Mouse (Mus musculus): ENCODE data around the gene Adamts2.

Adamts2 gene

DNA sequence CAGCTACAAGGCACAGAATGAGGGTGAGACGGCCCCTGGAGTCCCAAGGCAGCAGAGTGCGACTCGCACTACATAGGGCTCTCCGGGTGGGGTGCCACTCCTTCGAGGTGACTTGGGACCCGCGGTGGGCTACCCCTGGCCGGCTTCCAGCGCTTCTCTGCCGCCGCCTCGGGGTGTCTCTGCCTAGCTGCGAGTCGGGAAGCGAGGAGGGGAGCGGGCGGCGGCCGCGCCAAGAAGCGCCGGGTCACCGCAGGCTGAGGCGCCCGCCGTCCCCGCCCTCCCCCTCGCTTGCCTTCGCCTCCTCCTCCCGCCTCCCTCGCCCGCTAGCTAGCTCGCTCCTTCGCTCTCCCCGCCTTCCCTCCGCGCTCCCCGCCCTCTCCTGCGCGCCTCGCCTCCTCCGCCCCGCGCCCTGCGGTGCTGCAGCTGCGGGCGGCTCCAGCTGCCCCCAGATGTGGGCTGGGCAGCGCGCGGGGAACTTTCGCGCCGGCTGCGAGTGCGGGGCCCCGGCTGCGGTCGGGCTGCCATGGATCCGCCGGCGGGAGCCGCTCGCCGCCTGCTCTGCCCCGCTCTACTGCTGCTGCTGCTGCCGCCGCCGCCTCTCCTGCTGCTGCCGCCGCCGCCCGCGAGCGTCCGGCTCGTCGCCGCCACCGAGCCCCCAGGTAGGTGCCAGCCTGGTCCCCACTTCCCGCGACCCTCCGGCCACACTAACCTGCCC, at the start of gene Adamts2:
TSS of gene Adamts2 (plus strand) at position 444 of the 715 bp plus-strand sequence.
- no peak for DNase-seq (ENCODE audit: low read depth)

DNA sequence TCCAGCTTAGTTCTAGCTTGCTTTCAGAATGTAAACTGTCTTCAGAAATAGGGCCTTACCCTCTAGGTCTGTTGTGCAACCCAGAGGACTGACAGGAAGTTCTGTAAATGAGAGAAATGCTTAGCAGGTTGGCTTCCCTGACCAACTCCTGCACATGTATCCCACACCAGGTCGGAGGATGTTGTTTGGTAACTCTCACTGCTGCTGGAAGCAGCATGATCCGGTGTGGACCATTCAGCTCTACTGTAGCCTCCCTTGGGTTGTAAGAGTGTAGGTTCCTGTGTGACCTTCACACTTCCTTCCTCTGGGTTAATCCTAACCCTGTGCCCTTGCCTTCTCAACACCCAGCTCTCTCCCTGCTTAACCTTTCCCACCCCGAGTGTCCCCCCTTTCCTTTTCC, 44.8 kb upstream of the Adamts2 start:
- DNase-seq (ENCODE audit: low read depth): no peak

DNA sequence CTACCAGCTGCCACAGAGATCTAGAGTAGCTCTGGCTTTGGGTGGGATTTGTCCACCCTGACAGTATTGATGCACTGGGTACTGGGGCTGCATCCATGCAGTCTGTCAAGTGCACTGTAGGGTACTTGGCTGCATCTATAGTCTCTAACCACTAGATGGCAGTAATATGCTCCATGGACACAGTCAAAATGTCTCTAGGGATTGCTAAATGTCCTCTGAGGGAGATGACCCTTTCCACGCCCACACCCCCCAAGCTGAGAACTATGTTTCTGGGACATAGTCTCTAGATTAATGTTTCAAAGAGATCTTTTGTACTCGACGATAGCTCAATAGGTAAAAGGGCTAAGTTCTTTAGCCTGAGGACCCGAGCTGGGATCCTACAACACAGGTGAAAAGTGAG, 42.8 kb upstream of the Adamts2 start:
- DNase-seq (ENCODE audit: low read depth): peak; percentile 41

DNA sequence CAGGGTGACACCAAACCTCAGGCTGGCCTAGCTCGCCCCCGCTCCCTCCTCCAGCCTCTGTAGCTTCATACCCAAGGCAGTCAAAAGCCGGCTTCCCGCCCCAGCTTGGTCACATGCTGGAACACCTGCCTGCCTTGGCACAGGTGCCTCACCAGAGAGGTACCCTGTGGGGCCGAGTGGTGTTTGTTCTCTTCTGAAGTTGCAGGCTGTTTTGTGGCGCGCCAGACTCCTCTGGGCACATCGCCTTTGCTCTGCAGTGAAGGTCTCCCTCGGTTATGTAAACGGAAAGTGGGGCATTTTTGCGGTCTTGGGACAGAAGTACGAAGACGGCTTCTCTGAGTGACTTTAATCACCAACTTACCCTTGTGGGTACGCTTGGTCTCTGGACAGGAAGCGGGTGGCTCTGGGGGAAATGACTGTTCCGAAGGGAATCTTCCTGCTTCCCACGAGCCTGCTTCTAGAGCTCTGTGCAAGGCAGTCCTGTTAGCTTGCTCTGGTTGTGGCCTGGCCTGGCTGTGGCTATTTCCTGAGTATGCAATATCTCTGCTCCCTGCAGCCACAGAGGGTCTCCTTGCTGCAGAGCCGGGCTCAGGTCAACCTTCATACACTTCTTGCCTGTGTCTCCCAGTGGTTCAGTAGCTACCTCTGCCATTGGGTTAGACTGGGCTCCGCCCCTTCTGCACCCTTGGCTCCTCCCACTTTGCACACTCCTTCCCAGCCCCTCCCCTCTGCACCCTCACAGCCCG, 36.2 kb upstream of the Adamts2 start:
- peak; percentile 18 for DNase-seq (ENCODE audit: low read depth)

DNA sequence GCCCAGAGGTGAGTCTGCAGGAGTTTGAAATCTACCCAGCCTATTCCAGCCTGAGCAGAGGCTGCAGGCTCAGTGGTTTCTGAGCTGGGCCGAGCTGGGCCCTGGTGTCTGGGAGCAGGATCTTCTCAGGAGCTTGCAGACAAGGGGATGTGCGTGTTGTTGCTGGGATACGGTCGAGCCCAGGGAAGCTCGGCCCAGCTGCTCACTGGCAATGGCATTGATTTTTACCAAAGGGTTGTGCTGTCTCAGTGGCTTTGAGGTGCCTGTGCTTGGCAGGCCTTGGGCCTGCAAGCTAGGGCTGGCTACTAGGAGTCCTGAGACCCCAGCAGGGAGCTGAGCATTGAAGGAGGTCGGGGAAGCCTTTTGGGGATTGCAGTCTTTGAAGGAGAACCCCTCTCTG, 30.4 kb upstream of the Adamts2 start:
- DNase-seq (ENCODE audit: low read depth): no peak

DNA sequence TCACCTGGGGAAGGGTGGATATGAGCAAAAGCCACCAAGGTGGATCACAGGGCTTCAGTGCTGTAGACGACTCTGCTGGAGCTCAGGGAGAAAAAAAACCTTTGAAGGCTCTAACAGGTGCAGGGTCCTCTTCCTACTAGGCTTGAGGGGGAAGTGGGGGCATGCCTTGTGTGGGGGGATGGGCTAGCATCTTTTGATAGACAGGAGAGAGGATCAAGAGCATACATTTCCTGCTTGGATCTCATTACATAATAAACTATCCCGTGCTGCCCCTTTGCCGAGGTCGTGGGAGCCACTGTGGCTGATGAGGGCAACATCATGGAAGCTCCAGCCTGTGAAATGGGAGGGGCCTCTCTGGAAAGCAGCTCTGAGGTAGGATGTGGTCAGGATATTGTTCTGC, 25.4 kb upstream of the Adamts2 start:
- no peak for DNase-seq (ENCODE audit: low read depth)

DNA sequence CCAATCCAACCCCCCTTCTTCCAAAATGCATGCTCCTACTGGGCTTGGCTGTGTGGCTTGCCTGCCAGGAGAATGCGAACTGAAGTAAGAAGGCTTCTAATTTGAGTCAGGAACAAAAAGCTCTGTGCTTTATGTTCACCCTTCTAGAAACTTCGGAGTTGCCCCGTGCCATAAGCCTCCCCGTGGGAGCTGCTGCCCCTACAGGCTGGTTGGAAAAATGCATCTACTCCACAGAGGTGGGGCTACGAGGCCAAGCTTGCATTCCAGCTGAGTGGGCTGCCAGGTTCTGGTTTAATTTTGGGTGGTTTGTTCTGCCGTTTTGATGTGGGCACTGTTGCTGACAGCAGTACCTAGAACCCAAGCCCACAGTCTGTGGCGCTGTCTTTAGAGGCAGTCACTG, 14.9 kb upstream of the Adamts2 start:
- DNase-seq (ENCODE audit: low read depth): peak; percentile 49

DNA sequence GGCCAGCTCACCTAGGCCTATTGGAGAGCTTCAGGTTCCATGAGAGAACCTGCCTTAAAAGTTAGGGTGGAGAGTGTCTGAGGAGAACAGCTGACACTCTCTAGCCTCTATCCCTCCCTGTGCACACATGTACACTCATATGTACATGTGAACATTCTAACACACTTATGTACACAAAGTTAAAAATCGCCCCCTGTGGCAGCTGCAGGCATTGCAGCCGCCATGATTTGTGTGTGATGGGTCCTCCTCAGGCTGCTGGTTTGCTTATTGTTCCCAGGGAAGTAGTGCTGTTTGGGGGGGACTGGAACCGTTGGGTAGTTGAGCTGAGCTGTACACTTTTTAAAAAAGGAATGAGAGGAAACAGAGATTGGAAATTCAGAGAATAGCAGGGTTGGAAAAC, 14.1 kb upstream of the Adamts2 start:
- peak; percentile 62 for DNase-seq (ENCODE audit: low read depth)

DNA sequence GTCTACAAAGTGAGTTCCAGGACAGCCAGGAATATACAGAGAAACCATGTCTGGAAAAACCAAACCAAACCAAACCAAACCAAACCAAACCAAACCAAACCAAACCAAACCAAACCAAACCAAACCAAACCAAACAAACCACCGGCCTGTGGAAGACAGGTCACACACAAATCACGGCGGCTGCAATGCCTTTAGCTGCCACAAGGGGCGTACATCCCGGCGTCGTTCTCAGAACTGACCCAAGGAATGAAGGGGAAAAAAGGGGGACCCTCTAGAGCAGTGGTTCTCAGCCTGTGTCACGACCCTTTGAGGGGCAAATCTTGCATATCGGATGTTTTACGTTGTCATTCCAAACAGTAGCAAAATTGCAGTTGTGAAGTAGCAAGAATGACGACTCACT, 12.8 kb upstream of the Adamts2 start:
- DNase-seq (ENCODE audit: low read depth): peak; percentile 50

DNA sequence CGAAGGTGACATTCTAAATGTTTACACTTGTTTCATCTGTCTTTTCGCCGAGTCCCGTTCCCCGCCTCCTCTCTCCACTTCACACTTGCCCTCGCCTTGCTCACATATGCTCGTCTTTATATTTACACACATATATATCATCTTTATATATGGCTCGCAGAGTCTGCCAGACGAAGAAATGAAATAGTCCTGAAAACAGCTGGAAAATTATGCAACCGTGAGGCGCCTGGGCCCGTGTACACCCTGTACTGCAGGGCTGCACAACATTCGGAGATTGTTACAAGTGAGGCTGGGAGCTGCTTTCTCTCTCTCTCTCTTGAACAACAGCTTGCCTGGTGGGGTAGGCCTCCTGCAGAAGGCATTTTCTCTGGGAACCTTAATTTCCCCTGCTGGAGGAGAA, 10.8 kb upstream of the Adamts2 start:
- DNase-seq (ENCODE audit: low read depth): no peak

DNA sequence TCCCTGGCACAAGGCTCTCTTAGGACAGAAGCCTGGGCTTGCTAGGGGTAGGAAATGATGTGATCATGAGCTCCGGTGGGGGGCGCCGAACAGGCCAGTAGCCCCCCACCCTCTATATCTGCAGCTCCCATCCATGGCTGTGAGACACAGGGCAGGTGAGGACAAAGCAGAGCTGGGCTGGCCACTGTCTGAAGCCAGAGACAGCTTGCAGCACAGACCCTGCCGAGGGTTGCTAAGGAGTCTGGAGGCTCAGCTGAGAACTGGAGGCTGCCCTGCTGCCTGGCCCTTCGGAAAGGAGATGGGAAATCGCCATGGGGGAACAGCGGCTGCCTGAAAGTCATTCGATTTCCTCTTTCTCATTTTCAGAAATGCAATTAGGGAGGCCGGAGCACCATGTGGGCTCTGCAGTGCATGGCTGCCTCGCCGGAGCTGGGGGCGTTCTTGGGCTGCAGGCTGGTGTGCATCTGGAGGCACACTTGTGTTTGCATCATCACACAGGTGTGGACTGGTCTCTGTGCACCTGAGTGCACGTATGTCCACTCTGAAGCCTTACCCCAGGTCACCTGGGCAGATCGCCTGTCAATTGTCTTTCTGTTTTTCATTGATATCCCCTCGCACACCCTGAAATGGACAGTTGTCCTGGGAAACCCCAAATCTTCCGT, 8.9 kb upstream of the Adamts2 start:
- DNase-seq (ENCODE audit: low read depth): no peak

DNA sequence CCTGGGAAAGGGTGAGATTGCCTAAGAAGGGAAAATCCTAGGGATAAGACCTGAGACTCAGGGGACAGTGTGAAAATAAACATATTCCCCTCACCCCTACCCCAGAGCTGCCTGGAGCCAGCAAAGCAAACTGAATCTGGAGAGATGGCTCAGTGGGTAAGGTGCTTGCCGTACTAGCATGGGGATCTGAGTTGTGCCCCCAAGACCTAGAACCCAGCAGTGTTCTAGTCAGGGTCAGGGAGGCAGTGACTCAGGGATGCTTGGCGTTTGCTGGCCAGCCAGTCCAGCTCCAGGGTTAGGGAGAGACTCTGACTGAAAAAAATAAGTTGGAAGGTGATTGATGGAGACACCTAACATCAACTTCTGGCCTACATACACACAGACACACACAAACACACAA, 5.3 kb upstream of the Adamts2 start:
- no peak for DNase-seq (ENCODE audit: low read depth)

DNA sequence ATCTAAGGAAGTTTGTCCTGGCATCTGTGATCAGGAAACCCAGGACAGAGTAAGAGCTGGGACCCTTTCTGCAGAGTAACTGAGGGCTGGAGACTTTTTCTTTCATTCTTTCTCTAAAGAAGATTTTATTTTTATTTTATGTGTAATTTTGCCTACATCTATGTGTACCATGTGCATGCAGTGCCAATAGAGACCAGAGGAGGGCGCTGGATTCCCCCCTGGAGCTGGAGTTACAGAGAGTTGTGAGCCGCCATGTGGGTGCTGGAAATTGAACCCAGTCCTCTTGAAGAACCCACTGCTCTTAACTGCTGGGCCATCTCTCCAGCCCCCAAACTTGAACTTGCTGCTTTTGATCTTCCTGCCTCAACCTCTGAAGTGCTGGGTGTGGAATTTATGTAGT, 2.7 kb upstream of the Adamts2 start:
- no peak for DNase-seq (ENCODE audit: low read depth)

DNA sequence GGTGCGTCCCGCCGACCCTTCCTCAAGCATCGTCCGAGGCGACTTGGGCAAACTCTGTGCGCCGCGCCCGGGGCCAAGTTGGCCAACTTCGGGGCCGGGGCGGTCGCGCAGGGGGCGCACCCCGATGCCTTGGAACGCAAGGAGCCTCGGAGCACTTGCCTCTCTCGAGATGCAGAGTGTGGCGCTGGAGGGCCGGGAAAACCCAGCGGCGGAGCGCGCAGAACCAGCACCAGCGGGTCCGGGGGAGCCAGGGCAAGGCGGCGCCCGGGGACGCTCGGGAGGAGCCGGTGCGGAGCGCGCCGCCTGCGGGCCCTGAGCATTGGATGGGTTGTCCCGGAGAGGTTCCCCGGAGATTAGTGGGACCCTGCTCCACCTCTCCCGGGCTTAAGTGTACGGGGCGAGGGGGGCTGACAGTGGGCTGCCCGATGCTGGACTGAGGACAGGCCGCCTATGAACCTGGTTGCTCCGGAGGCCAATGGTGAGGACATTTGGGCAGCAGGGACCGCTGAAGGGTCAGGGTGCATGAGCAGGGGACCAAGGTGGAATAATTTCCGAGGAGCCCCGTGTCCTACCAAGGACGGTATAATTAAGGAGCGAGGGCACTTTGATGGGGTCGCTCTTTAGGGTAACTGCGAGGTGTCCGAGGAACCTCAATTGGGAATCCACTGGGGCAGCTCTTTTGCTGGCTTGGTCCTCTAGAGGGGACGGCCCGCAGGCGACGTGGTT, 635 bp downstream of the Adamts2 start:
- DNase-seq (ENCODE audit: low read depth): no peak

DNA sequence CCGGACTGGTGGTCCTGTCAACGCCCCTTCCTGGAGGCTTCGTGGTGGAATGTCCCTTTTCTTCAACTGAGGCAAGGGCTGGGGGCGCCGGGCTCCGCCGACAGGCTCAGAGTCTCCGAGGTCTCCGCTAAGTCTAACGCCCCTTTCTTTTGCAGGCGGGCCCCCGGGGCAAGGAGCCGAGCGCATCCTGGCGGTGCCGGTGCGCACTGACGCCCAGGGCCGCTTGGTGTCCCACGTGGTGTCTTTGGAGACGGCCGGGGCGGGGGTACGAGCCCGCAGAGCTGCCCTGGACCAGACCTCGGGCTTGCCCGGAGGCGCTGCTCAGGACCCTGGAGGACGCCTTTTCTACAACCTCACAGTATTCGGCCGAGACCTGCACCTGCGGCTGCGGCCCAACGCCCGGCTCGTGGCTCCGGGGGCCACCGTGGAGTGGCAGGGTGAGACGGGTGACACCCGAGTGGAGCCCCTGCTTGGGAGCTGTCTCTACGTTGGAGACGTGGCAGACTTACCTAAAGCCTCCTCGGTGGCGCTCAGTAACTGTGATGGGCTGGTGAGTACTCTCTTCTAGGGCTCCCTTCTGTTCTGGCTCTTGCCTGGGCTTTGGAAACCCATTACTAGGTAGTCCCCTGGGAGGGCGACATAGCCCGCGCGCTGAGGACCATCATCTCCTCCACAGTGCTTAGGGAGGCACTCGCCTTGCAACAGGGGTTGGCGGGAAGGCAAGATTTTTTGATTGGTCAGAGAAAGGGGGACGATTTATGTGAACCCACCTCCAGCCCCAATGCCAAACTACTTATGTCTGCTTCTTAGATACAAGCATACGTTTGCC, 1.4 kb downstream of the Adamts2 start:
- DNase-seq (ENCODE audit: low read depth): no peak

DNA sequence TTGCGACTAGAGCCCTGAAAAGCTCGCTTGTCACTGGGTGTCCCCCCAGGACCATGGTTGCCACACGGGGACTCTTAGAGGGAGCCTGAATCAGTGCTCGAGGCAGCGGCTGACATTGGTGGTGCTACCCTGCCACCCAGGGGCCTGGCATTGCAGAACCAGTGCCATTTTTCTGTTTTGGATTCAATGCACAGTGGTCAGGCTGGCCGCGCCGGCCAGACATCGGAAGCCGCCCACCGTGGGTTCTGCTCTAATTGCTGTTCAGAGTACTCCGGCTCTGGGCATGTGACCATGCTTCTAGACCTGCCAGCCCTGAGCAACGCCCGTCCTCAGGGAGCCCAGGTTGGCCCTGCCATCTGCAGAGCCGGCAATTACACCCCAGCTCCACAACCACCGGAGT, 2.5 kb downstream of the Adamts2 start:
- DNase-seq (ENCODE audit: low read depth): no peak

DNA sequence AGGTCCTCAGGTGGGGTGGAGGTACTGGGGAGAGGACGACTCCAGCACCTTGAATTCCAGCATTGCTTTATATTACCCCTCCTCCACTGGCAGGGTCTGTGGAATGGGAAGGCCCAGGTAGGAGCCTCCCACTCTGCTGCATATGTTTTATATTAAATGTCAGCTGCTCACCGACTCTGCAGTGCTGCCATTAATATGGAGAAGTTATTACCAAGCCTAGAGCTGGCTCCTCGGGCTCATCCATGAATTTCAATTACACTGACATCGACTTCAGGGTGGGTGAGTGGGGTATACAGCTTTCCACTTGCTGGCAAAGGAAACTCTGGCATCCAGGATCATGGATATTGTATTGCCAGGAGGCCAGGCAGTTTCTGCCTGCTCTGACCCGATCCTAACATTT, 9.3 kb downstream of the Adamts2 start:
- DNase-seq (ENCODE audit: low read depth): no peak

DNA sequence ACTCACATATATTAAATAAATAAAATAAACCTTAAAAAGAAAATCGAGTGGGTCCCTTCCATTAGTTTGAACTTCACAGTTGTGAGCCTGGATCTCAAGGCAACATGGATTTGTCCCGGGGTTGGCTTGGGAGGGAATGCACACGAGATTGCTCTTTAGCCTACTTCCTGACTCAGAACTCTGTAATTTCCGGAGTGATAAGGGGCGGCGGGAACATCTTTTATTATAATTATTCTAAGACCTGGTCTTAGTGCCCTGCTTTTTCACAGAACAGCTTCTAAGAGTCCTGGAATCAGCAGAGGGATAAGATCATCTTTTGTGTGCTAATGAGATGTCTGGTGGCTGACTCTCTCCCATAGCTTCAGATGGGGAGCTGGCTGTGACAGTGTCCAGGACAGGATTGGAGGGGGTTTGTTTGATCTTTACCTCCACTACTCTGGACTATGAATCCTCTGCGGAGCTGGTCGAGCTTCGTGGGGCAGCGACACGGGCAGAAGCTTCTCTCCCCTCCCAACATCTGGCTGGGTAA, 15.2 kb downstream of the Adamts2 start:
- DNase-seq (ENCODE audit: low read depth): no peak

DNA sequence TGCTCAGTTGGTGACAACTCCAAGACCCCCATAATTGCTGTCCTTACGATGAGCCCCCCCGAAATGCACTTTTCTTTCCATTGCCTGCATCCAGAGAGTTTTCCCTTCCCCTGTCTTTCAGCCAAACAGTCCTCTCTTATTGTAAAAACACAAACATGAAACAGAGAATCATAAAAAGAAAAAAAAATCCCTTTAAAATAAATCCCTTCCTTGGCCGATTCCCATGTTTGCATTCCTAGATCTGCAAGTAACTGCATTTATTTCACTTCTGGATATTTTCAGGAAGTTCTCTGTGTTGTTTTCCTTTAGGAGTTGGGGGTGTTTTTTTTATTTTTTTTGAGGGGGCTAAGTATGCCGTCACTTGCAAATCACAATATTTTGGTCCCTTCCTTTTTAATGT, 19.0 kb downstream of the Adamts2 start:
- no peak for DNase-seq (ENCODE audit: low read depth)

DNA sequence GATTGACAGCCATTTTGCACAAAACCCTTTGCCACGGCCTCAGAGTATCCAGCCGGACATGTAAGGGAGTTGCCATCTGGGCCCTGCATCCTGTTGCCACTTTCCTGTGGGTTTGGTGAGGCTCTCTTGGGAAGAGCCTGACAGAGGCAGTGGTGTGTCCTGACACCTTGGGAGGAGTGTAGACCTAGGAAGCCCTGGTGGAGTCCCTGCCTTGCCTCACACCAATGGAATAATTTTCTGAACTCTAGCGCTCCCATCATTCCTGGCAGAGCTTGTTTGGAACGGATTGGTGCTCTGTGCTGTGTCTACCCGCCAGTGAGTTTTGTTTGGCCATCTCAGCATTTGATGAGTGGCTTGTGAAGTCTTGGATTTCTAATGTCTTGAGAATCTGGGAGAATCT, 19.5 kb downstream of the Adamts2 start:
- DNase-seq (ENCODE audit: low read depth): no peak

DNA sequence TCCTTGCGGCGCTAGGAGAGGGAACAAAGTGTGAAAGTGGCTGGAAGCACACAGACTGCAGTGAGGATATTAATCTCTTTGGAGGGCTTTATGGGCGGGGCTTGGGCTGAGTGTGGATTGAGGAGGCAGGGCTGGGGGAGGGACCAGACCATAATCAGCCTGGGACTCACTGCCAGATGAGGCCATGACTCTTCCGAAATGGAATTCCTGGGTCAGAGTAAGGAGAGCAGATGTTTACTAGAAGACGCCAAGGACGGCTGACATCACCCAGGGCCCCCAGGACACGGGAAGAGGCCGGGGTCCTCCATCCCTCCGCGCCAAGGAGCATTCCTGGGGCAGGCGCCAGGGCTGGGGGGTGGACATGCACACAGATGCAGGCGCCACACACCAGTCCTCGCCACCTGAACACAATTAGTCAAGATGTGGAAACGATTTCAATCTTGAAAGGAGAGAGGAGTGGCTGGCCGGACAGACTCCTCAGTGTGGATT, 20.4 kb downstream of the Adamts2 start:
- no peak for DNase-seq (ENCODE audit: low read depth)

All from naive thymus-derived CD4-positive, alpha-beta T cell, adult 2 months (primary cell).